13 mouse cellular contexts compared by ENCODE assay signal in the genomic region with DNA sequence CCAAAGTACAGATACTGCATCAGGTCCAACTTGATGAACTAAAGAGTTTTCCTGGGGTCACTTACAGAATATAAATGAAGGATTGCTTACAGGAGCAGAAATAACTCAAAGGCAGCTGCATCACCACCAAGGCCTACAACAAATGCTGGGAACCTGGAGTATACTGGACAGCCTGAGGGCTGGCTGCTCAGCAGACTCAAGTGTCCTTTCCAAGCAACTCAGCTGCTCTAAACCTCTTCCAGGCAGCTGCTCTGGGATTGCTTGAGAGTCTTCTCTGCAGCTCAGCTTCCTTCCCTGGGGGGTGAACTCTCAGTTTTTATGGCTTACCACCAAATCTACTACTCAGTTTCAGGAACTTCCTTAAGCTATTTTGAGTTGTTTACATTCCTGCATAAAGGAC.
"Had no signal": no experiment of that assay in that cellular context is flagged by ENCODE, and none has a peak within 500 bp of the region (broad histone marks: within the 10 kb centered on the region; RNA-seq: fewer than 3 reads in every experiment).

No protein-coding gene starts in this region.

- H3K27me3 ChIP-seq: midbrain, embryonic 12.5 days; midbrain, embryonic 15.5 days had no signal

- H3K9ac ChIP-seq: liver, embryonic 14.5 days; liver, postnatal 0 days; midbrain, embryonic 12.5 days; midbrain, embryonic 15.5 days had no signal

- DNase-seq: right cerebral cortex, adult 18-20 months; right cerebral cortex, postnatal 14 days; right cerebral cortex, postnatal 4 days; thymus, adult 2 months; thymus, postnatal 14 days; thymus, postnatal 4 days had no signal

- H3K36me3 ChIP-seq: midbrain, embryonic 12.5 days; midbrain, embryonic 15.5 days had no signal

- H3K9me3 ChIP-seq: midbrain, embryonic 12.5 days; midbrain, embryonic 15.5 days had no signal

- ATAC-seq: liver, postnatal 0 days; midbrain, embryonic 15.5 days had no signal

- H3K27ac ChIP-seq: liver, embryonic 14.5 days; macrophage; midbrain, embryonic 12.5 days; midbrain, embryonic 15.5 days; stomach, postnatal 0 days had no signal

- H3K4me3 ChIP-seq: midbrain, embryonic 12.5 days; midbrain, embryonic 15.5 days had no signal

- H3K4me2 ChIP-seq: liver, embryonic 11.5 days; midbrain, embryonic 12.5 days; midbrain, embryonic 15.5 days had no signal

- H3K4me1 ChIP-seq: midbrain, embryonic 12.5 days; midbrain, embryonic 15.5 days had no signal
